Mouse (Mus musculus) hematopoietic multipotent progenitor cell, adult 10-12 weeks (in vitro differentiated cells): ENCODE measurements around the gene Gm20883. TPM values are rescaled to one million over a fixed set of nuclear protein-coding genes. Genes with fewer than 3 reads are reported as not detected.

Experiments
- polyA plus RNA-seq: library from polyadenylated mRNA; stranded (reverse); fragments of >175 nt; gene quantifications from 2 replicates; pipeline ENCODE4 v1.2.3, GENCODE M21; 2012; ENCODE audit warnings: low replicate concordance

Gene Gm20883
- polyA plus RNA-seq = not detected in 2 replicates

DNA sequence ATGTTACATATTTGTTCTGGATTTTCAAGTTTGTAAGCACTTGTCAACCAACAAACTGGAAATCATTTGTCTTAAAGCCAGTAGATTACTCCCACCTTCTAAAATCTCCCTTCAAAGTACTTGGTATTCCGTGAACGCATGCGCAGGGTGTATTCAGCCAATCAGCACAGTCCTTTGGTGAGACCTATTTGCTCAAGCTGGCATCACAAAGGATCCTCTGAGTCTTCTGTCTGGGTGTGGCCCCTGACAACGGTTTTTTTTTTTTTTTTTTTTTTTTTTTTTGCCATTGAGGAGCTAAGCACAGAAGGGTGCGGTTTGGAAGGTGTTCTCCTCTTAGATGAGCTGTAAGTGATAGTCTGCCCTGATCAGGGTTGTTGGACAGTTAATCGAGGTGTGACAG, at the start of gene Gm20883:
Gene Gm20883 (plus strand): TSS at position 301 of the 400 bp plus-strand sequence.

